Mouse (Mus musculus): ENCODE results near the gene Mep1a. TPM values are rescaled to one million over a fixed set of nuclear protein-coding genes. Genes with fewer than 3 reads are reported as not detected.
"Not testable (repeated sequence)": the region's sequence is repeated elsewhere in the genome, so short reads cannot be mapped to it uniquely, and the experiment has no call there.

The Mep1a gene
- polyA plus RNA-seq, 1 experiment from 2014 or later = not detected

GRCm38 (mm10) chr17:43503861-43504593 lies 1.4 kb upstream of the Mep1a start:
- Histone ChIP-seq H3K4me3 (no peak overlapping the region), H3K27ac (no peak overlapping the region), H3K27me3 (ENCODE audit: insufficient read depth, poor library complexity, severe bottlenecking) (no peaks in the 10 kb centered on the region), H3K36me3 (no peaks in the 10 kb centered on the region), H3K9me3 (no peaks in the 10 kb centered on the region), H3K4me1 (replicated peaks) (no peaks in the 10 kb centered on the region)
- DNase-seq (ENCODE audit: low spot score) = no peak
- 76% methylated on average over 4 of the region's 4 CpGs for WGBS

GRCm38 (mm10) chr17:43501631-43502030 lies 981 bp downstream of the Mep1a start:
- 95% methylated on average over 5 of the region's 5 CpGs for WGBS
- H3K9me3 ChIP-seq = no peaks in the 10 kb centered on the region
- H3K36me3 ChIP-seq = no peaks in the 10 kb centered on the region
- H3K27me3 ChIP-seq (ENCODE audit: insufficient read depth, poor library complexity, severe bottlenecking) = no peaks in the 10 kb centered on the region
- no peak for DNase-seq (ENCODE audit: low spot score)
- H3K4me1 ChIP-seq (replicated peaks) = no peaks in the 10 kb centered on the region
- H3K27ac ChIP-seq = no peak overlapping the region
- H3K4me3 ChIP-seq = no peak overlapping the region

- Histone ChIP-seq H3K4me3 (no peak overlapping the region), H3K36me3 (no peaks in the 10 kb centered on the region), H3K9me3 (no peaks in the 10 kb centered on the region), H3K27me3 (ENCODE audit: insufficient read depth, poor library complexity, severe bottlenecking) (no peaks in the 10 kb centered on the region), H3K27ac (no peak overlapping the region), H3K4me1 (replicated peaks) (no peaks in the 10 kb centered on the region)
- WGBS = 79% methylated on average over 3 of the region's 3 CpGs
- no peak for DNase-seq (ENCODE audit: low spot score)
Observed at GRCm38 (mm10) chr17:43501223-43501622, 1.4 kb downstream of the Mep1a start.

- H3K36me3 ChIP-seq = no peaks in the 10 kb centered on the region
- no peak for DNase-seq (ENCODE audit: low spot score)
- H3K4me3 ChIP-seq = no peak overlapping the region
- no peaks in the 10 kb centered on the region for H3K4me1 ChIP-seq (replicated peaks)
- H3K9me3 ChIP-seq = no peaks in the 10 kb centered on the region
- no peaks in the 10 kb centered on the region for H3K27me3 ChIP-seq (ENCODE audit: insufficient read depth, poor library complexity, severe bottlenecking)
- 84% methylated on average over 1 of the region's 1 CpGs for WGBS
- H3K27ac ChIP-seq = no peak overlapping the region
Observed at GRCm38 (mm10) chr17:43500513-43500912, 2.1 kb downstream of the Mep1a start.

GRCm38 (mm10) chr17:43497521-43497920 lies 5.1 kb downstream of the Mep1a start:
- no peak for DNase-seq (ENCODE audit: low spot score)
- no peaks in the 10 kb centered on the region for H3K36me3 ChIP-seq
- H3K27me3 ChIP-seq (ENCODE audit: insufficient read depth, poor library complexity, severe bottlenecking) = no peaks in the 10 kb centered on the region
- WGBS = 88% methylated on average over 4 of the region's 4 CpGs
- no peak overlapping the region for H3K4me3 ChIP-seq
- H3K4me1 ChIP-seq (replicated peaks) = no peaks in the 10 kb centered on the region
- no peaks in the 10 kb centered on the region for H3K9me3 ChIP-seq
- H3K27ac ChIP-seq = no peak overlapping the region

- no peak overlapping the region for H3K27ac ChIP-seq
- no peak overlapping the region for H3K4me3 ChIP-seq
- H3K36me3 ChIP-seq = no peaks in the 10 kb centered on the region
- no peaks in the 10 kb centered on the region for H3K27me3 ChIP-seq (ENCODE audit: insufficient read depth, poor library complexity, severe bottlenecking)
- H3K9me3 ChIP-seq = no peaks in the 10 kb centered on the region
- no peaks in the 10 kb centered on the region for H3K4me1 ChIP-seq (replicated peaks)
- WGBS = 88% methylated on average over 5 of the region's 5 CpGs
- no peak for DNase-seq (ENCODE audit: low spot score)
Observed at GRCm38 (mm10) chr17:43495502-43495901, 7.1 kb downstream of the Mep1a start.

- not testable (repeated sequence) for H3K27me3 ChIP-seq (ENCODE audit: insufficient read depth, poor library complexity, severe bottlenecking); DNase-seq (ENCODE audit: low spot score); H3K36me3 ChIP-seq; H3K9me3 ChIP-seq; H3K4me1 ChIP-seq (replicated peaks); H3K27ac ChIP-seq; H3K4me3 ChIP-seq
- WGBS = 96% methylated on average over 10 of the region's 10 CpGs
Observed at GRCm38 (mm10) chr17:43490371-43490770, 12.2 kb downstream of the Mep1a start.

- Histone ChIP-seq H3K4me1 (replicated peaks) (no peaks in the 10 kb centered on the region), H3K27me3 (ENCODE audit: insufficient read depth, poor library complexity, severe bottlenecking) (no peaks in the 10 kb centered on the region), H3K27ac (no peak overlapping the region), H3K9me3 (no peaks in the 10 kb centered on the region), H3K4me3 (no peak overlapping the region), H3K36me3 (no peaks in the 10 kb centered on the region)
- WGBS = 92% methylated on average over 2 of the region's 2 CpGs
- no peak for DNase-seq (ENCODE audit: low spot score)
Observed at GRCm38 (mm10) chr17:43488439-43489151, 14.0 kb downstream of the Mep1a start.

- no peaks in the 10 kb centered on the region for H3K27me3 ChIP-seq (ENCODE audit: insufficient read depth, poor library complexity, severe bottlenecking)
- no peak for DNase-seq (ENCODE audit: low spot score)
- no peak overlapping the region for H3K27ac ChIP-seq
- no peaks in the 10 kb centered on the region for H3K36me3 ChIP-seq
- WGBS = 83% methylated on average over 3 of the region's 3 CpGs
- no peaks in the 10 kb centered on the region for H3K9me3 ChIP-seq
- no peak overlapping the region for H3K4me3 ChIP-seq
- H3K4me1 ChIP-seq (replicated peaks) = no peaks in the 10 kb centered on the region
Observed at GRCm38 (mm10) chr17:43485982-43486381, 16.6 kb downstream of the Mep1a start.

- H3K27ac ChIP-seq = no peak overlapping the region
- H3K36me3 ChIP-seq = no peaks in the 10 kb centered on the region
- DNase-seq (ENCODE audit: low spot score) = no peak
- no peak overlapping the region for H3K4me3 ChIP-seq
- H3K27me3 ChIP-seq (ENCODE audit: insufficient read depth, poor library complexity, severe bottlenecking) = no peaks in the 10 kb centered on the region
- no peaks in the 10 kb centered on the region for H3K4me1 ChIP-seq (replicated peaks)
- H3K9me3 ChIP-seq = no peaks in the 10 kb centered on the region
Observed at GRCm38 (mm10) chr17:43477621-43478020, 25.0 kb downstream of the Mep1a start.

- H3K4me3 ChIP-seq = no peak overlapping the region
- no peaks in the 10 kb centered on the region for H3K36me3 ChIP-seq
- H3K9me3 ChIP-seq = no peaks in the 10 kb centered on the region
- 95% methylated on average over 16 of the region's 16 CpGs for WGBS
- H3K4me1 ChIP-seq (replicated peaks) = no peaks in the 10 kb centered on the region
- H3K27me3 ChIP-seq (ENCODE audit: insufficient read depth, poor library complexity, severe bottlenecking) = no peaks in the 10 kb centered on the region
- no peak overlapping the region for H3K27ac ChIP-seq
- no peak for DNase-seq (ENCODE audit: low spot score)
Observed at GRCm38 (mm10) chr17:43474775-43475174, 27.8 kb downstream of the Mep1a start.

GRCm38 (mm10) chr17:43472558-43472957 lies 30.1 kb downstream of the Mep1a start:
- DNase-seq (ENCODE audit: low spot score) = no peak
- no peak overlapping the region for H3K4me3 ChIP-seq

GRCm38 (mm10) chr17:43470039-43470438 lies 32.6 kb downstream of the Mep1a start:
- H3K27me3 ChIP-seq (ENCODE audit: insufficient read depth, poor library complexity, severe bottlenecking) = no peaks in the 10 kb centered on the region
- WGBS = 57% methylated on average over 3 of the region's 3 CpGs
- H3K4me3 ChIP-seq = no peak overlapping the region
- H3K4me1 ChIP-seq (replicated peaks) = no peaks in the 10 kb centered on the region
- H3K9me3 ChIP-seq = no peaks in the 10 kb centered on the region
- no peak overlapping the region for H3K27ac ChIP-seq
- H3K36me3 ChIP-seq = no peaks in the 10 kb centered on the region
- no peak for DNase-seq (ENCODE audit: low spot score)

More at GRCm38 (mm10) chr17:43472558-43472957, 30.1 kb downstream of the Mep1a start:
- Histone ChIP-seq H3K9me3 (no peaks in the 10 kb centered on the region), H3K4me1 (replicated peaks) (no peaks in the 10 kb centered on the region), H3K27me3 (ENCODE audit: insufficient read depth, poor library complexity, severe bottlenecking) (no peaks in the 10 kb centered on the region), H3K36me3 (no peaks in the 10 kb centered on the region), H3K27ac (no peak overlapping the region)
- WGBS = 85% methylated on average over 4 of the region's 4 CpGs

Measured in hindbrain, embryonic 10.5 days (tissue).